Mouse (Mus musculus) lung, embryonic 16.5 days (tissue): Measurements from ENCODE around the gene Atp1a2. TPM values are rescaled to one million over a fixed set of nuclear protein-coding genes. Genes with fewer than 3 reads are reported as not detected.

Experiments used
- ATAC-seq: fragments of 200-750 bp; cut with Nextera tagmentation; 2 replicates; pipeline ENCODE4 v1.8.0; 2017; ENCODE audit warnings: low read depth, mild to moderate bottlenecking, moderate library complexity
- H3K27ac ChIP-seq: fragments of 300-500 bp; sonication (generic); 2 replicates; pipeline ENCODE4 v1.5.1; 2014; ENCODE audit warnings: mild to moderate bottlenecking, control low read depth, low read length
- H3K27me3 ChIP-seq: fragments of 300-500 bp; sonication (generic); 2 replicates; pipeline ENCODE4 v1.6.1; 2014; ENCODE audit warnings: low read depth, low read length, mixed read lengths; ENCODE audit not compliant: control insufficient read depth, insufficient read depth
- H3K36me3 ChIP-seq: fragments of 300-500 bp; sonication (generic); 2 replicates; pipeline ENCODE4 v1.6.1; 2014; ENCODE audit warnings: low read length; ENCODE audit not compliant: control insufficient read depth, insufficient read depth
- H3K4me1 ChIP-seq: fragments of 300-500 bp; sonication (generic); replicated peaks from 2 replicates; pipeline ENCODE4 v1.6.1; 2014; ENCODE audit warnings: low read length, mixed read lengths; ENCODE audit not compliant: control insufficient read depth, insufficient read depth
- H3K4me2 ChIP-seq: fragments of 300-500 bp; sonication (generic); 2 replicates; pipeline ENCODE4 v1.6.1; 2014; ENCODE audit warnings: low read depth, low read length, control low read depth
- H3K4me3 ChIP-seq: fragments of 300-500 bp; sonication (generic); 2 replicates; pipeline ENCODE4 v1.5.1; 2014; ENCODE audit warnings: mild to moderate bottlenecking, low read length, control low read depth
- H3K9ac ChIP-seq: fragments of 300-500 bp; sonication (generic); 2 replicates; pipeline ENCODE4 v1.6.1; 2014; ENCODE audit warnings: low read length, control low read depth
- H3K9me3 ChIP-seq: fragments of 300-500 bp; sonication (generic); 2 replicates; pipeline ENCODE4 v1.6.1; 2016; ENCODE audit warnings: low read length; ENCODE audit not compliant: control insufficient read depth
- WGBS: fragments of 180-500 bp; shearing (Covaris S2); extraction: QIAGEN DNeasy Blood & Tissue Kit; methylation state at CpG from one replicate; pipeline ENCODE4 v1.1.7; 2014; 5-methylcytosine and 5-hydroxymethylcytosine counted together
- polyA plus RNA-seq: library from polyadenylated mRNA; unstranded; fragments of >200 nt; fragmentation: Nextera tagmentation; extraction: Ambion mirVana; gene quantifications from 2 replicates; pipeline ENCODE4 v1.2.1, GENCODE M21; 2015

Gene Atp1a2
- polyA plus RNA-seq, 1 experiment from 2014 or later = 6.2 TPM

DNA sequence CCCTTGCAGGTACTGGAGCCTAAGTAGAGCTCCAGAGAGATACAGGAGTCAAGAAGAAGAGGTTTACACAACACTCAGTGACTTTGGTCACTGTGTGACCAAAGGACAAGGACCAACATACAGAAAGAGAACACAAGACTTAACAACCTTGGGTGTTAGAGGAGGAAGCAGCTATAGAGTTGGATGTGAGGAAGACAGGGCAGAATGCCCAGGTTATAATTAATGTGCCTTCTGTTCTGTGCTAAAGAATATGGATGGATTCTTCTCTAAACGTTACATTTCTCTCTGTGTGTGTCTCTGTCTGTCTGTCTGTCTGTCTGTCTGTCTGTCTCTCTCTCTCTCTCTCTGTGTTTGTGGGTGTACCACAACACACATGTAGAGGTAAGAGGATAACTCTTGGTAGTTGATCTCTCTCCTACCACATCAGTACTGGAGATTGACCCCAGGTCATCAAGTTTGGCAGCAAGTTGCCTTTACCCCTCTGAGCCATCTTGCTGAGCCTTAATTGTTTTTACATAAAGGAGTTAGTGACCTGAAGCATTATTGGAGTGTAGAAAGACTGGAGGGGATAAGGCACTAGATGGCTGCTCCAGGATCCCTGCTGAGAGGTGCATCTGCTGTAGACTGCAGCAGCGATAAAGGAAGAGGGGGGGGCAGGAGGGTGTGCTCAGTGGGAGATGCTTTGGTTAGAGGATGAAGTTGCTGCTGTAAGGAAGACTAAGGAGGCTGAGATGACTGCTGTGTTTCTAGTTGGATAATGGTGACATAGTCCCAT, 39.7 kb upstream of the Atp1a2 start:
- Histone ChIP-seq H3K9me3 (no peaks in the 10 kb centered on the region), H3K4me1 (peaks cover 11% of the 10 kb centered on the region), H3K9ac (no peak overlapping the region), H3K36me3 (no peaks in the 10 kb centered on the region), H3K27ac (no peak overlapping the region), H3K4me2 (no peak overlapping the region), H3K27me3 (peaks cover 21% of the 10 kb centered on the region), H3K4me3 (no peak overlapping the region)
- no peak for ATAC-seq
- 31% methylated on average over 2 of the region's 2 CpGs for WGBS

DNA sequence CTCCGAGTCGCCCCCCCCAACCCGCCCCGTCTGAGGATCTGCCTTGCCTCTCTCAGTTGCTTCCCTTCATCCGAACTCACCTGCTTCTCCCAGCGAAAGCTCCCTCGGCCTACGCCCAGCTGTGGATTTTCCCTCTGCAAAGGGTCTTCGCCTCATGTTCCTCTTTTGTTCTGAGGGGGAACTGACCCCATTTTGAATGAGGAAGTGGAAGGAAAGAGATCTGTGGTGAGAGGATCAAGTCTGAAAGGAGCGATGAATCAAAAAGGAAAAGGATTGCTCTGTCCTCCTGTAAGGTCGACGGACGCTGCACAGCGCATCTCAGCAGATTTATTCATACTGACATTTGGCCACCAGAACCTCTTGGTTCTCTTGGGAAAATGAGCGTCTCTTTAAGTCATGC, 37.9 kb upstream of the Atp1a2 start:
- 68% methylated on average over 15 of the region's 15 CpGs for WGBS
- H3K27me3 ChIP-seq = peaks cover 9% of the 10 kb centered on the region
- H3K4me2 ChIP-seq = no peak overlapping the region
- H3K27ac ChIP-seq = no peak overlapping the region
- H3K4me3 ChIP-seq = no peak overlapping the region
- no peak for ATAC-seq
- H3K9me3 ChIP-seq = no peaks in the 10 kb centered on the region
- no peaks in the 10 kb centered on the region for H3K36me3 ChIP-seq
- peaks cover 6% of the 10 kb centered on the region for H3K4me1 ChIP-seq
- H3K9ac ChIP-seq = no peak overlapping the region

DNA sequence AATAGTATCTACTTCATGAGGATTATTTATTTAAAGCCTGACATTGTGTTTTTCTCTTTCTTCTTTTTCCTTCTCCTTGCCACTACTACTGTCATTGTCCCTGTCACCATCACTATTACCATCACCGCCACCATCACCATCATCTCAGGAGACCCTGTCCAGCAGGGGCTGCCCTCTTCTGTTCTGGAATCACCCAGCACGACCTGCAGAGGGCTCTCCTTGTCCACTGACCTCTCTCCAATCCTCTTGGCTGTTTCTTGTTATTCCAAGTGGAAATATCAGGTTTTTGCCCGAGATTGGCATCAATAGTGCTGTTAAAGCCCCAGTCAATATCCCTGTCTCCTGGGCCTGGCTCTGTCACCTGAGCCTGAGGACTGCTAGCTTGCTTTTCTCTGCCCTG, 35.6 kb upstream of the Atp1a2 start:
- H3K27me3 ChIP-seq = peaks cover 16% of the 10 kb centered on the region

DNA sequence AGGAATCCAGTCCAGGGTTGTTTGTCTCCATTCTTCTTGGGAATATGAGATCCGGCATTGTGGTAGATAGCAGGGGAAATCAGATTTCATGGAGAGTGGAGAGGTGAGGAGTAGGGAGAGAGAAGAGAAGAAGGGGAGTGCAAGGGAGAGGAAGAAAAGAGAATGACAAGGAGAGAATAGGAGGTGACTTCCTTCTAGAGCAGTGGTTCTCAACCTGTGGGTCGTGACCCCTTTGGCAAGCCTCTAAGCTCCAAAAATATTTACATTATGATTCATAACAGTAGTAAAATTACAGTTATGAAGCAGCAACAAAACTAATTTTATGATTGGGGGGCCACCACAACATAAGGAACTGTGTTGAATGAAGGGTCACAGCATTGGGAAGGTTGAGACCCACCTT, 35.1 kb upstream of the Atp1a2 start:
- no peak overlapping the region for H3K27ac ChIP-seq
- no peak for ATAC-seq
- 65% methylated on average over 2 of the region's 2 CpGs for WGBS
- no peak overlapping the region for H3K9ac ChIP-seq
- no peaks in the 10 kb centered on the region for H3K4me1 ChIP-seq
- H3K9me3 ChIP-seq = no peaks in the 10 kb centered on the region
- H3K4me2 ChIP-seq = no peak overlapping the region
- no peaks in the 10 kb centered on the region for H3K36me3 ChIP-seq
- H3K4me3 ChIP-seq = no peak overlapping the region
- H3K27me3 ChIP-seq = peaks cover 22% of the 10 kb centered on the region

More for the DNA sequence above, 35.6 kb upstream of the Atp1a2 start:
- Histone ChIP-seq H3K9me3 (no peaks in the 10 kb centered on the region), H3K27ac (no peak overlapping the region), H3K4me1 (no peaks in the 10 kb centered on the region), H3K36me3 (no peaks in the 10 kb centered on the region), H3K4me2 (no peak overlapping the region), H3K9ac (no peak overlapping the region), H3K4me3 (no peak overlapping the region)
- WGBS = 17% methylated on average over 3 of the region's 3 CpGs
- ATAC-seq = no peak

DNA sequence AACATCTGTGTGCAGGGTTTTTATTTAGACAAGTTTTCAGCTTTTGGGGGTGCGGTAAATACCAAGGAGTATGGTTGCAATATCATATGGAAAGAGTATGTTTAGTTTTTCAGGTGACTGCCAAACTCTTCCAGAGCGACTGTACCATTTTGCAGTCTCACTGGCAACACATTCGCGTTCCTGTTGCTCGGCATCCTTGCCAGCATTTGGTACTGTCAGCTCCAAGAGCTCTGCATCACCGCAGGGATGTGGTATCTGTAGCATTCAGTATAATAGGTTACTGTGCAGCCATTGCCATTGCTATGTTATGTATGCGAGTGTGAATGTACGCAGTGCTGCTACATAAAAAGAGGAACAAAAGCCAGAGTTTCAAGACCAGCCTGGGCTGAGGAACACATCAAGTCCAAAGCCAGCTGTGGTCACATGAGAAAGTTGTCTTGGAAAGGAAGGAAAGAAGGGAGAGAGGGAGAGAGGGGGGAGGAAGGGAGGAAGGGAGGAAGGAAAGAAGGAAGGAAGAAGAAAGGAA, 33.6 kb upstream of the Atp1a2 start:
- Histone ChIP-seq H3K9ac (no peak overlapping the region), H3K27ac (no peak overlapping the region), H3K36me3 (no peaks in the 10 kb centered on the region), H3K4me2 (no peak overlapping the region), H3K9me3 (peaks cover 2% of the 10 kb centered on the region; the same call in 1 of the 2 replicates), H3K27me3 (peaks cover 37% of the 10 kb centered on the region), H3K4me1 (no peaks in the 10 kb centered on the region), H3K4me3 (no peak overlapping the region)
- no peak for ATAC-seq
- 70% methylated on average over 8 of the region's 8 CpGs for WGBS

DNA sequence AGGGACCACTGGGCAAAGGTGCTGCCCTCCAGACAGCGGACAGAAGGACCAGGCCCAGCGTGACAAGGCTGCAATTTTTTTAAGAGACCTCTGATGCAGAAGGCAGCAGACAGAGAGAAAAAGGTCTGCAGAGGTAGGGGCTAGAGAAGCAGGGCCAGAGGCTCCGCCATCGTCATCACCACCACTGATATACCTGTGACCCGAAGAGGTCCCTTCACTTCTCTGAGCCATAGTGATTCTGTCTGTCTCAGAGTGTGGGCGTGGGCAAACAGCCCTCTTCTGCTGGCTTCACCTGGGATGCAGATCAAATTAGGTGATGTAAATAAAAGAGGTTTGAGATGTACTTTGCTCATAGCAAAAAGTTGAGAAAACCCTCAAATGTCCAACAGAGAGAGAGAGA, 31.8 kb upstream of the Atp1a2 start:
- peaks cover 2% of the 10 kb centered on the region; the same call in 1 of the 2 replicates for H3K9me3 ChIP-seq
- no peak for ATAC-seq
- WGBS = 63% methylated on average over 6 of the region's 6 CpGs

DNA sequence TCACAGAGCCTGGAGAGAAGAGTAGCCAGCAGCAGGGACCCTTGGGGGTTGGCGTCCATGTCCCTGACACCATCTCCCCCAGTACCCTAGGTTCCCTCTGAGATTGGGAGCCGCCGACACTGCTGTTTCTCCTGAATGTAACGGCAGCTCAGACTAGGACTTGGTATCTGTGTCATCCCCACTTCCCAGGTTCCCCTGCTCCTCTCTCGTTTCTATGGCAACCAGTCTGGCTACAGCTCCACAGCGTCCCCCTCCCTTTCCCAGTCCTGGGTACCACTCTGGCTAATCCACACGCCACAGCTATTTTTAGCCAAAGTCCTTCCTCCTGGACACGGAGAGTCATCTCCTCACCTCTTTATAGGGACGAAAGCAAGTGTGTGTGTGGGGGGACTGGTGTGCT, 31.3 kb upstream of the Atp1a2 start, which contains the start of gene Kcnj9:
Gene Kcnj9, minus strand, starts transcription at position 188 of the 400 bp plus-strand sequence.
- Histone ChIP-seq H3K4me3 (no peak within 1 kb of the TSS), H3K4me1 (peaks cover 5% of the 10 kb centered on the region; the same call in 1 of the 2 replicates), H3K4me2 (no peak within 1 kb of the TSS), H3K27me3 (peaks cover 54% of the 10 kb centered on the region), H3K9me3 (peaks cover 2% of the 10 kb centered on the region; the same call in 1 of the 2 replicates), H3K36me3 (no peaks in the 10 kb centered on the region), H3K27ac (no peak within 1 kb of the TSS), H3K9ac (no peak within 1 kb of the TSS)
- ATAC-seq = no peak
- 19% methylated on average over 9 of the region's 9 CpGs for WGBS

More for the DNA sequence above, 31.8 kb upstream of the Atp1a2 start:
- no peak overlapping the region for H3K27ac ChIP-seq
- H3K27me3 ChIP-seq = peaks cover 54% of the 10 kb centered on the region
- H3K9ac ChIP-seq = no peak overlapping the region
- H3K4me3 ChIP-seq = no peak overlapping the region
- no peak overlapping the region for H3K4me2 ChIP-seq
- peaks cover 5% of the 10 kb centered on the region; the same call in 1 of the 2 replicates for H3K4me1 ChIP-seq
- H3K36me3 ChIP-seq = no peaks in the 10 kb centered on the region

DNA sequence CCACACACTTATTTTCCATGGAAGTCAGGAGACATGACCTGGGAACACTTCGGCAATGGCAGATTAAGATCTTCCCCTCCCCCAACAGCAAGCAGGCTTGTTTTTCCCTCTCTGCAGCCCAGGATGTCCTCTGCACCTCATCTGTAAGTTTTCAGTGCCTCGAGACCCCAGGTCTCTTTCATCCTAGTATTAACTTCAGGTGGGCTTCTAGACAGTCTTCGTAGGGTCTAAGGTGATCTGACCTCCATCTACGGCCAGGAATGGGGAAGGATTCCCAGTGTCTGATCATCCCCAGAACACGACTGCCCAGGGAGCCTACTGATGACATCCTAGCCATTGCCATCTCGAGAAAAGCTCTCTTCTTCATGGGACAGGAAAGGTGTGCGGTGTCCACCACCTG, 30.6 kb upstream of the Atp1a2 start:
- Histone ChIP-seq H3K9me3 (peaks cover 2% of the 10 kb centered on the region; the same call in 1 of the 2 replicates), H3K9ac (no peak overlapping the region), H3K27ac (no peak overlapping the region), H3K36me3 (no peaks in the 10 kb centered on the region), H3K4me3 (no peak overlapping the region), H3K4me2 (no peak overlapping the region), H3K4me1 (peaks cover 5% of the 10 kb centered on the region; the same call in 1 of the 2 replicates), H3K27me3 (peaks cover 54% of the 10 kb centered on the region)
- WGBS = 66% methylated on average over 7 of the region's 7 CpGs
- ATAC-seq = no peak

DNA sequence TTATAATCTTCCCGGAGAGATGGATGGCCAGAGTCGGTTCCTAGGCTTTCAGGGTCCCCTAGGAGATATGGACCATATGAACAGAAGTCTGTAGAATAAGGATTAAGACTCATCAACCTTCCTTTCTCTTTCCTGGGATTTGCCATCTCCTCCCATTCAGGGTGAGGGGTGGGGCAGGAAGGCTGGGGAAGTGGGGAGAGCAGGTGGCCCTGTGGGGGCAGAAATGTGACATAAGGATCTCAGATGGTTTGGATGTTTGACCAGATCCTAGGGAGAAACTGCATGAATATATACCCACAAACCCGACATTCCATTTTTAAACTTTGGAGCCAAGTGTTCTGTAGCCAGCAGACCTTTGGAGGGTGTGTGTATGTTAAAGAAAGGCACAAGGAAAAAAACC, 30.2 kb upstream of the Atp1a2 start:
- Histone ChIP-seq H3K4me1 (peaks cover 5% of the 10 kb centered on the region; the same call in 1 of the 2 replicates), H3K9me3 (peaks cover 2% of the 10 kb centered on the region; the same call in 1 of the 2 replicates), H3K4me3 (no peak overlapping the region), H3K36me3 (no peaks in the 10 kb centered on the region), H3K4me2 (no peak overlapping the region), H3K27ac (no peak overlapping the region), H3K27me3 (peaks cover 54% of the 10 kb centered on the region), H3K9ac (no peak overlapping the region)
- no peak for ATAC-seq
- 59% methylated on average over 3 of the region's 3 CpGs for WGBS
